In genomic region chr16:44745471-44745865, GRCm38 (mm10) we compare ENCODE assay signal across 8 mouse cellular contexts. TPM values are rescaled to one million over a fixed set of nuclear protein-coding genes. Genes with fewer than 3 reads are reported as not detected.
DNase-seq lines count a peak whose midpoint lies in the region; ATAC-seq and TF ChIP-seq lines count a peak whose summit lies in the region.

No protein-coding gene starts in this region.

- H3K4me3 ChIP-seq in layer of hippocampus, adult 2 months, result peak overlapping the region; percentile 75
- H3K4me3 ChIP-seq in cortical plate, adult 2 months (ENCODE audit: insufficient read depth, low read length), result peak overlapping the region; percentile 87
- H3K4me3 ChIP-seq in hindbrain, embryonic 16.5 days (ENCODE audit: low read length), result peak overlapping the region; percentile 88
- peak overlapping the region; percentile 68 for H3K4me3 ChIP-seq in midbrain, embryonic 16.5 days (ENCODE audit: low read depth, low read length)

- ATAC-seq in hindbrain, embryonic 16.5 days, result peak; percentile 21
- peak; percentile 55; the same call in 1 of the 2 replicates for ATAC-seq in midbrain, embryonic 16.5 days

- peak overlapping the region; percentile 72 for H3K4me2 ChIP-seq in hindbrain, embryonic 16.5 days (ENCODE audit: low read length)
- peak overlapping the region; percentile 84 for H3K4me2 ChIP-seq in midbrain, embryonic 16.5 days (ENCODE audit: low read length)

- DNase-seq in layer of hippocampus, adult 2 months (ENCODE audit: low spot score in 2 of 2), result no peak
- no peak for DNase-seq in layer of hippocampus, postnatal 36 days
- DNase-seq in natural killer cell, adult 2 months (ENCODE audit: low spot score in 2 of 2), result no peak
- no peak for DNase-seq in yolk sac, embryonic 10.5 days (ENCODE audit: low spot score)
- no peak for DNase-seq in right cerebral cortex, adult 18-20 months

- H3K36me3 ChIP-seq in hindbrain, embryonic 16.5 days (ENCODE audit: control insufficient read depth, insufficient read depth, low read length), result peaks cover 9% of the 10 kb centered on the region
- H3K36me3 ChIP-seq in midbrain, embryonic 16.5 days (ENCODE audit: control insufficient read depth, insufficient read depth, low read length), result peaks cover 3% of the 10 kb centered on the region; the same call in 1 of the 2 replicates

- peaks cover 2% of the 10 kb centered on the region; the same call in 1 of the 2 replicates for H3K4me1 ChIP-seq in cortical plate, adult 2 months (ENCODE audit: control insufficient read depth, insufficient read depth, low read length)
- H3K4me1 ChIP-seq in hindbrain, embryonic 16.5 days (ENCODE audit: control insufficient read depth, insufficient read depth, low read depth, low read length), result peaks cover 13% of the 10 kb centered on the region
- H3K4me1 ChIP-seq in midbrain, embryonic 16.5 days (ENCODE audit: control insufficient read depth, insufficient read depth, low read length), result peaks cover 13% of the 10 kb centered on the region

- peak overlapping the region; percentile 98 for H3K27ac ChIP-seq in layer of hippocampus, adult 2 months
- H3K27ac ChIP-seq in cortical plate, adult 2 months (ENCODE audit: insufficient read depth, low read length), result peak overlapping the region; percentile 90; the same call in 1 of the 2 replicates
- peak overlapping the region; percentile 98 for H3K27ac ChIP-seq in hindbrain, embryonic 16.5 days (ENCODE audit: low read depth, low read length)
- peak overlapping the region; percentile 91 for H3K27ac ChIP-seq in midbrain, embryonic 16.5 days (ENCODE audit: low read length)

- H3K9me3 ChIP-seq in hindbrain, embryonic 16.5 days (ENCODE audit: control insufficient read depth, low read length), result no peaks in the 10 kb centered on the region
- H3K9me3 ChIP-seq in midbrain, embryonic 16.5 days (replicated peaks; ENCODE audit: control insufficient read depth, low read length, poor library complexity, severe bottlenecking), result no peaks in the 10 kb centered on the region

- peak overlapping the region; percentile 94 for H3K9ac ChIP-seq in hindbrain, embryonic 16.5 days (ENCODE audit: low read depth, low read length)
- H3K9ac ChIP-seq in midbrain, embryonic 16.5 days (ENCODE audit: low read depth, low read length), result peak overlapping the region; percentile 78

- no peaks in the 10 kb centered on the region for H3K27me3 ChIP-seq in hindbrain, embryonic 16.5 days (replicated peaks; ENCODE audit: control insufficient read depth, insufficient read depth, low read length)
- H3K27me3 ChIP-seq in midbrain, embryonic 16.5 days (ENCODE audit: control insufficient read depth, insufficient read depth, low read depth, low read length), result no peaks in the 10 kb centered on the region

- WGBS in hindbrain, embryonic 16.5 days, result 7% methylated on average over 14 of the region's 14 CpGs
- 5% methylated on average over 14 of the region's 14 CpGs for WGBS in midbrain, embryonic 16.5 days

- no peak for TF ChIP-seq CTCF in layer of hippocampus, adult 2 months (conservative IDR thresholded peaks at IDR 0.05)
- no peak for TF ChIP-seq CTCF in cortical plate, adult 2 months (IDR thresholded peaks at IDR 0.05; ENCODE audit: extremely low read depth, insufficient read depth, low read length)

- no peak for TF ChIP-seq POLR2A in cortical plate, adult 2 months (IDR thresholded peaks at IDR 0.05; ENCODE audit: extremely low read depth, insufficient read depth, low read length)

RNA-seq across cellular contexts. Expression of gene Gtpbp8, which starts 0.7 kb away (rescaled TPM):
- total RNA-seq in layer of hippocampus, adult 2 months (2021), result 10 to 100 TPM; 29.6 to 31.9 TPM
- 10 to 100 TPM; 24.7 to 25.1 TPM for total RNA-seq in layer of hippocampus, postnatal 36 days (2021)
- polyA plus RNA-seq in cortical plate, adult 2 months (2012; rRNA removed), result 16.9 and 17.4 TPM in 2 replicates
- polyA plus RNA-seq in hindbrain, embryonic 16.5 days (2015; fragmentation: Nextera tagmentation; extraction: Ambion mirVana), result 35.4 and 36.2 TPM in 2 replicates
- polyA plus RNA-seq in midbrain, embryonic 16.5 days (2015; fragmentation: Nextera tagmentation; extraction: Ambion mirVana), result 40.5 and 43.0 TPM in 2 replicates

RNA-seq across cellular contexts. Expression of gene Cd200r1, which starts 20.1 kb away (rescaled TPM):
- total RNA-seq in layer of hippocampus, adult 2 months (2021), result under 1 TPM in 1 of 2 experiments, not detected in 1; 0.26 TPM
- under 1 TPM in 1 of 2 experiments, not detected in 1; 0.40 TPM for total RNA-seq in layer of hippocampus, postnatal 36 days (2021)
- polyA plus RNA-seq in cortical plate, adult 2 months (2012; rRNA removed), result 0.62 and 0.75 TPM in 2 replicates
- 0.31 and 0.96 TPM in 2 replicates for polyA plus RNA-seq in hindbrain, embryonic 16.5 days (2015; fragmentation: Nextera tagmentation; extraction: Ambion mirVana)
- 0.46 and 0.48 TPM in 2 replicates for polyA plus RNA-seq in midbrain, embryonic 16.5 days (2015; fragmentation: Nextera tagmentation; extraction: Ambion mirVana)

RNA-seq across cellular contexts. Expression of gene Nepro, which starts 21.4 kb away (rescaled TPM):
- total RNA-seq in layer of hippocampus, adult 2 months (2021), result 1 to 10 TPM; 5.7 to 6.5 TPM
- total RNA-seq in layer of hippocampus, postnatal 36 days (2021), result 1 to 10 TPM; 5.4 to 6.0 TPM
- 3.4 and 3.5 TPM in 2 replicates for polyA plus RNA-seq in cortical plate, adult 2 months (2012; rRNA removed)
- polyA plus RNA-seq in hindbrain, embryonic 16.5 days (2015; fragmentation: Nextera tagmentation; extraction: Ambion mirVana), result 3.2 and 4.7 TPM in 2 replicates
- 3.2 and 4.5 TPM in 2 replicates for polyA plus RNA-seq in midbrain, embryonic 16.5 days (2015; fragmentation: Nextera tagmentation; extraction: Ambion mirVana)
